In genomic region chr9:3199151-3200018, GRCm38 (mm10) we compare ENCODE assay signal across 8 mouse cellular contexts.
DNase-seq lines count a peak whose midpoint lies in the region; ATAC-seq lines count a peak whose summit lies in the region.

No protein-coding gene starts in this region.

- no peaks in the 10 kb centered on the region for H3K4me1 ChIP-seq in midbrain, embryonic 13.5 days (replicated peaks)
- no peaks in the 10 kb centered on the region for H3K4me1 ChIP-seq in midbrain, embryonic 15.5 days

- no peaks in the 10 kb centered on the region for H3K36me3 ChIP-seq in midbrain, embryonic 13.5 days
- H3K36me3 ChIP-seq in midbrain, embryonic 15.5 days (replicated peaks) = no peaks in the 10 kb centered on the region

- H3K4me3 ChIP-seq in midbrain, embryonic 13.5 days (replicated peaks) = no peak overlapping the region
- no peak overlapping the region for H3K4me3 ChIP-seq in midbrain, embryonic 15.5 days

- no peaks in the 10 kb centered on the region for H3K27me3 ChIP-seq in midbrain, embryonic 13.5 days
- no peaks in the 10 kb centered on the region for H3K27me3 ChIP-seq in midbrain, embryonic 15.5 days (replicated peaks)

- 0 out of 2 replicates have a peak, but pooled peaks have one; percentile 14 for ATAC-seq in midbrain, embryonic 13.5 days
- no peak for ATAC-seq in midbrain, embryonic 15.5 days (replicated peaks)

- H3K9ac ChIP-seq in midbrain, embryonic 13.5 days (replicated peaks) = no peak overlapping the region
- no peak overlapping the region for H3K9ac ChIP-seq in midbrain, embryonic 15.5 days

- H3K27ac ChIP-seq in midbrain, embryonic 13.5 days = no peak overlapping the region
- no peak overlapping the region for H3K27ac ChIP-seq in midbrain, embryonic 15.5 days

- WGBS in midbrain, embryonic 13.5 days = 40% methylated on average over 33 of the region's 33 CpGs
- 39% methylated on average over 33 of the region's 33 CpGs for WGBS in midbrain, embryonic 15.5 days

- peaks cover 29% of the 10 kb centered on the region for H3K9me3 ChIP-seq in midbrain, embryonic 13.5 days
- peaks cover 19% of the 10 kb centered on the region; the same call in 1 of the 2 replicates for H3K9me3 ChIP-seq in midbrain, embryonic 15.5 days

- peak; percentile 0 for DNase-seq in embryo, embryonic 11 days
- DNase-seq in kidney, postnatal 10 days = peak; percentile 16
- peak; percentile 21 for DNase-seq in ovary, postnatal 14 days (ENCODE audit: low spot score)
- DNase-seq in left cerebral cortex, postnatal 14 days (ENCODE audit: low spot score in 2 of 2) = no peak
- no peak for DNase-seq in left cerebral cortex, adult 8-10 months (ENCODE audit: low spot score in 2 of 2)
- no peak for DNase-seq in cerebellum, adult 11 months

- H3K4me2 ChIP-seq in midbrain, embryonic 13.5 days (replicated peaks) = no peak overlapping the region
- H3K4me2 ChIP-seq in midbrain, embryonic 15.5 days = no peak overlapping the region

- intact Hi-C loops in left cerebral cortex, postnatal 14 days (cut with DNase I) = no loop called here

Comparison
In these comparisons a context has a peak if more than half of its experiments do, and no peak if none do; other contexts are left out.
1. DNase-seq: peak in embryo, embryonic 11 days (single experiment), kidney, postnatal 10 days (single experiment) and ovary, postnatal 14 days (single experiment); none in left cerebral cortex, postnatal 14 days (0 of 2), left cerebral cortex, adult 8-10 months (0 of 2) and cerebellum, adult 11 months (single experiment).